Comparison of ENCODE assay signal across 9 mouse cellular contexts in the genomic region with DNA sequence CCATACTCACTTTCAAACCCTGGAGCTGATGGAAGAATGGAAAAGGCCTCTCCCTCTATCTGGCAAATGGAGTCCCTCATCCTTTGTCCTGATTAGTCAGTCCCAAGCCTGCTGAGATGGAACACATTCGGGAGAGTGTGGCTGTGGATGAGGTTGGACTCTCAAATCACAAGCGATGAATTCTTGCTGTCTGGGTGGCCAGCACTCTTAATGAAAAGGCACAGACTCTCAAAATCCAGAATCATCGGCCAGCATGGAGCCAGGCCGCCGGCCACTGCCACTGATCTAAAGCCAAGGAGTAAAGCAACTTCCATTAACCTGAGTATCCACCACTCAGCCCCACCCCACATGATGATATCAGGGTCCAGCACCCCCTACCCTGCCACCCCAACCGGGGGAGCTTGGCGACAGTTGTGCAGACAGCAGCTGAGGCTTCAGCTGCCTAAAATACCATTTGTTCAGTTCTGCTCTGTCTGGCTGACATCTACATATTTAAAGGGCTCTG. TPM values are rescaled to one million over a fixed set of nuclear protein-coding genes. Genes with fewer than 3 reads are reported as not detected.
DNase-seq lines count a peak whose midpoint lies in the region; ATAC-seq and TF ChIP-seq lines count a peak whose summit lies in the region.
"Had no signal": no experiment of that assay in that cellular context is flagged by ENCODE, and none has a peak within 500 bp of the region (broad histone marks: within the 10 kb centered on the region; RNA-seq: fewer than 3 reads in every experiment).

No protein-coding gene starts in this region.

- no peak for ATAC-seq in stomach, embryonic 16.5 days (ENCODE audit: insufficient read depth, low FRiP score)

- peak; percentile 39 to 49 for DNase-seq in cerebellum, postnatal 25 days
- DNase-seq in cerebellum, adult 11-12 months = no peak
- no peak for DNase-seq in spleen, adult 2 months (ENCODE audit: low read depth in 1 of 2, low spot score in 2 of 2)
- no peak for DNase-seq in spleen, postnatal 4 days (ENCODE audit: low spot score in 2 of 2)
- DNase-seq in limb, embryonic 10.5 days (ENCODE audit: low spot score) = no peak
- no peak for DNase-seq in right cerebral cortex, postnatal 14 days
- no peak for DNase-seq in gastrocnemius, postnatal 4 days (ENCODE audit: low spot score in 2 of 2)
- DNase-seq: spleen, adult 18-20 months had no signal

- TF ChIP-seq POLR2A in spleen, adult 2 months (IDR thresholded peaks at IDR 0.05; ENCODE audit: low read depth, low read length) = no peak

- no peak overlapping the region for H3K4me3 ChIP-seq in spleen, adult 2 months (ENCODE audit: extremely low read depth, insufficient read depth, insufficient read length)
- H3K4me3 ChIP-seq in limb, embryonic 10.5 days = no peak overlapping the region
- no peak overlapping the region for H3K4me3 ChIP-seq in stomach, embryonic 16.5 days (replicated peaks; ENCODE audit: low read length)

- peaks cover 30% of the 10 kb centered on the region for H3K4me1 ChIP-seq in spleen, adult 2 months (ENCODE audit: control insufficient read depth, insufficient read depth, insufficient read length)
- H3K4me1 ChIP-seq in limb, embryonic 10.5 days = peaks cover 78% of the 10 kb centered on the region
- H3K4me1 ChIP-seq in stomach, embryonic 16.5 days (ENCODE audit: control insufficient read depth, insufficient read depth, low read length) = peaks cover 61% of the 10 kb centered on the region

- H3K27me3 ChIP-seq in spleen, adult 2 months (ENCODE audit: control insufficient read depth, insufficient read depth, low read length) = no peaks in the 10 kb centered on the region
- H3K27me3 ChIP-seq in limb, embryonic 10.5 days (ENCODE audit: low read depth, poor library complexity, severe bottlenecking) = no peaks in the 10 kb centered on the region
- H3K27me3 ChIP-seq in stomach, embryonic 16.5 days (ENCODE audit: control insufficient read depth, insufficient read depth, low read length) = no peaks in the 10 kb centered on the region

- no peaks in the 10 kb centered on the region for H3K36me3 ChIP-seq in spleen, adult 2 months (ENCODE audit: control insufficient read depth, insufficient read depth, low read length)
- no peaks in the 10 kb centered on the region for H3K36me3 ChIP-seq in limb, embryonic 10.5 days
- H3K36me3 ChIP-seq in stomach, embryonic 16.5 days (ENCODE audit: control insufficient read depth, insufficient read depth, low read length) = no peaks in the 10 kb centered on the region

- no peaks in the 10 kb centered on the region for H3K9me3 ChIP-seq in limb, embryonic 10.5 days (replicated peaks)
- H3K9me3 ChIP-seq in stomach, embryonic 16.5 days (replicated peaks; ENCODE audit: control insufficient read depth, low read length) = no peaks in the 10 kb centered on the region

- WGBS in spleen, adult 2 months = 88% methylated on average over 7 of the region's 7 CpGs
- WGBS in limb, embryonic 10.5 days = 69% methylated on average over 7 of the region's 7 CpGs
- WGBS in stomach, embryonic 16.5 days = 46% methylated on average over 7 of the region's 7 CpGs

- TF ChIP-seq CTCF in spleen, adult 2 months (IDR thresholded peaks at IDR 0.05; ENCODE audit: extremely low read depth, insufficient read depth, insufficient read length, insufficient replicate concordance) = no peak

- no peak overlapping the region for H3K4me2 ChIP-seq in stomach, embryonic 16.5 days (ENCODE audit: low read depth, low read length)

- H3K27ac ChIP-seq in spleen, adult 2 months (ENCODE audit: insufficient read depth, low read length) = peak overlapping the region; percentile 37
- H3K27ac ChIP-seq in limb, embryonic 10.5 days = peak overlapping the region; percentile 92
- H3K27ac ChIP-seq in stomach, embryonic 16.5 days (ENCODE audit: low read length) = peak overlapping the region; percentile 100

- H3K9ac ChIP-seq in stomach, embryonic 16.5 days (ENCODE audit: low read length) = peak overlapping the region; percentile 45

RNA-seq across cellular contexts. Expression of a gene that starts 13.2 kb away (rescaled TPM):
- 33.2 and 50.3 TPM in 2 replicates for polyA plus RNA-seq in spleen, adult 2 months (2012; rRNA removed)
- 11.9 and 22.6 TPM in 2 replicates for polyA plus RNA-seq in limb, embryonic 10.5 days (2016; fragmentation: Nextera tagmentation; extraction: Ambion mirVana)
- polyA plus RNA-seq in stomach, embryonic 16.5 days (2015; fragmentation: Nextera tagmentation; extraction: Ambion mirVana) = 10.1 and 11.7 TPM in 2 replicates
- total RNA-seq in gastrocnemius, postnatal 4 days (2021) = 10 to 100 TPM; 43.2 to 44.8 TPM

RNA-seq across cellular contexts. Expression of a gene that starts 49.0 kb away (rescaled TPM):
- 24.2 and 31.1 TPM in 2 replicates for polyA plus RNA-seq in spleen, adult 2 months (2012; rRNA removed)
- polyA plus RNA-seq in limb, embryonic 10.5 days (2016; fragmentation: Nextera tagmentation; extraction: Ambion mirVana) = 31.8 and 37.7 TPM in 2 replicates
- 17.8 and 18.1 TPM in 2 replicates for polyA plus RNA-seq in stomach, embryonic 16.5 days (2015; fragmentation: Nextera tagmentation; extraction: Ambion mirVana)
- total RNA-seq in gastrocnemius, postnatal 4 days (2021) = 10 to 100 TPM; 21.5 to 31.1 TPM

Comparison
In these comparisons a context has a peak if more than half of its experiments do, and no peak if none do; other contexts are left out.
1. DNase-seq: peak in cerebellum, postnatal 25 days (2 of 2); none in cerebellum, adult 11-12 months (single experiment), spleen, adult 2 months (0 of 2), spleen, postnatal 4 days (0 of 2), limb, embryonic 10.5 days (single experiment), right cerebral cortex, postnatal 14 days (single experiment) and gastrocnemius, postnatal 4 days (0 of 2).
2. H3K27ac ChIP-seq: peak in every context shown above with its lines; median percentile 100 in stomach, embryonic 16.5 days; 92 in limb, embryonic 10.5 days; 37 in spleen, adult 2 months.